Mouse (Mus musculus) common myeloid progenitor, adult 5-6 weeks (primary cell): ENCODE data around the gene Tpgs1. TPM values are rescaled to one million over a fixed set of nuclear protein-coding genes. Genes with fewer than 3 reads are reported as not detected.

Experiments
- ATAC-seq: replicated peaks from 2 replicates; pipeline ENCODE4 v1.8.0; 2016; ENCODE audit warnings: low read depth, mild to moderate bottlenecking, moderate TSS enrichment, inconsistent platforms; ENCODE audit not compliant: poor library complexity, severe bottlenecking
- total RNA-seq: library from RNA; stranded (forward); fragments of 200-1000, 187-1606 nt; gene quantifications from 2 replicates; pipeline ENCODE4 v1.2.3, GENCODE M21; 2017

Tpgs1 gene
- total RNA-seq, 1 experiment from 2014 or later: 5.3 TPM

DNA sequence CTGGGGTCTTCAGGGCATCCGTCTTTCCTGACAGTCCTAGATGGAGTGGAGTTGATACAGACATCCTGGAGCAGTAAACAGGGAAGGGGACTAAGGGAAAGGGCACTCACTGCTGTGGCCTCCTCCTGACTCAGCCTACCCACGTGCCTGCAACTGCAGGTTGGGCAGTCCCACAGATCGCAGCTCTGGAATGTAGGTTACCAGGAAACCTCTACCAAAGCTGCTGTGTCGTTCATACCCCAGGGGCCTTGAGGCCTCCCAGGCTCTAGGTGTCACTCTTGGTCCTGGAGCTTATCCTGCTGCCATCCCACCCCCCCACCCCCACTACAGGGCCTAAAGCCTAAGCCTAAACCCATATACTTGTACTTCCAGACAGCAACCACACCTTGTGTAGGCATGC lies 38.6 kb downstream of the Tpgs1 start:
- no peak for ATAC-seq

- ATAC-seq: no peak
These were observed 39.5 kb downstream of the Tpgs1 start for GRCm38 (mm10) chr10:79708668-79709067.

DNA sequence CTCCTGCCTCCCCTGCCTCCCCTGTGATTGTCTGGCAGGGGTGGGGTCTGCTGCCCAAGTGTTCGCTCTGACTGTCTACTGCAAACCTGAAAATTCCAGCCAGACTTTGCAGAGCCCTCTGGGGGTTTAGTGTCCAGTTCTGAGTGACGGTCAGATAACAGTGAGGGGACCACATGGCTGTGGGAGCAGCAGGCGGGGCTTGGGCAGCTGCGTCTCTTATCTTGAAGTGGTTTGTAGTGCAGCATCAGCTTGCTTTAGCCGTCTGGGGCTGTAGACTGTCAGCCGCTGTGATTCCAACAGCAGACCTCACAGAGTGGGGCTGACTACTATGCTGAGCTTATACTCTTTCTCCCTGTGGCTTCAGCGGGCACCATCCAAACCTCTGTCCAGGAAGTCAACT lies 40.1 kb downstream of the Tpgs1 start:
- ATAC-seq: no peak

GRCm38 (mm10) chr10:79712029-79712428 lies 42.9 kb downstream of the Tpgs1 start:
- ATAC-seq: no peak

DNA sequence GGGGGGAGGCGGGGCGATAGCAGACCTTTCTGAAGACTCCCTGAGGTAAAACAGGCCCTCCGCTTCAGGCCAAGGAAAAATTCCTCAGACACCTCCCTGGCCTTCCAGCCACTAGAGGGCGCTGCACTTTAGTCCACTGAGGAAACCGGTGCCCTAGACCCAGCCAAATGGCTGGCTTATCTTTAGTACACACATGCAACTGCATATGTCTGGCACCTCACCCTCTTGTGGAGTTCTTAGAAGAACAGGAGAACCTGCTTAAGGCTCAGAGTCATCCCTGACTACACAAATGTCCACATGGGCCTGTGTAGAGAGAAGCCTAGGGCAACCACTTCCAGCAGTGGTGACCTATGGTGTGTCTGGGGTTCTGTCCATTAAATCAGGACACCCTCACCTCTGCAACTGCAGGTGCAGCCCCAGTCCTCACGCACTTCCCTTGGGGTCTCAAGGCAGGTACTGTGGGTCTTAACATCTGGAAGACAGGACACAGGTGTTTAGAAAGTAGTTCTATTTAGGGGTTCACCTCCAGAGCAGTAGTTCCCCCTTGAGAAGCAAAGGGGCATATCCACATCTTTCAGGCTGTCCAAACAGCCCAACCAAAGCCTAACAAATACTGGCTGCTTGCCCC lies 43.4 kb downstream of the Tpgs1 start:
- peak; percentile 83 for ATAC-seq

GRCm38 (mm10) chr10:79713163-79713562 lies 44.0 kb downstream of the Tpgs1 start:
- no peak for ATAC-seq

DNA sequence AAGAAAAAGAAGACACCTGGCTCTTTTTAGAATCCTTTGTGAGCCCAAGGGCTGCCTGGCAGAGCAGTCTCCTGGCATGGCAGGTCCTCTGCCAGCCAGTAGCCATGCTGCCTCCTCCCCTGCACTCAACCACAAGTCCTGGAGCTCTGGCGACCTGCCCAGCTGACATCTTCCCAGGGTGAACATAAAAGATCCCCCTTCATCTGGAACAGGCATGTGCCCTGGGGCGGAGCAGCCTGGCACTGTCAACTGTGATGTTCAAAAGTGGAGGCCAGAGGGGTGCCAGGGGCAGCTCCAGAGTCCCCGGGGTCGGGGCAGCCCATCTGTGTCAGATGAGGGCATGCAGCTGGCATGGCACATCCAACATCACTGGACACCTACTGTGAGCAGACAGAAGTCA lies 45.8 kb downstream of the Tpgs1 start:
- ATAC-seq: no peak

DNA sequence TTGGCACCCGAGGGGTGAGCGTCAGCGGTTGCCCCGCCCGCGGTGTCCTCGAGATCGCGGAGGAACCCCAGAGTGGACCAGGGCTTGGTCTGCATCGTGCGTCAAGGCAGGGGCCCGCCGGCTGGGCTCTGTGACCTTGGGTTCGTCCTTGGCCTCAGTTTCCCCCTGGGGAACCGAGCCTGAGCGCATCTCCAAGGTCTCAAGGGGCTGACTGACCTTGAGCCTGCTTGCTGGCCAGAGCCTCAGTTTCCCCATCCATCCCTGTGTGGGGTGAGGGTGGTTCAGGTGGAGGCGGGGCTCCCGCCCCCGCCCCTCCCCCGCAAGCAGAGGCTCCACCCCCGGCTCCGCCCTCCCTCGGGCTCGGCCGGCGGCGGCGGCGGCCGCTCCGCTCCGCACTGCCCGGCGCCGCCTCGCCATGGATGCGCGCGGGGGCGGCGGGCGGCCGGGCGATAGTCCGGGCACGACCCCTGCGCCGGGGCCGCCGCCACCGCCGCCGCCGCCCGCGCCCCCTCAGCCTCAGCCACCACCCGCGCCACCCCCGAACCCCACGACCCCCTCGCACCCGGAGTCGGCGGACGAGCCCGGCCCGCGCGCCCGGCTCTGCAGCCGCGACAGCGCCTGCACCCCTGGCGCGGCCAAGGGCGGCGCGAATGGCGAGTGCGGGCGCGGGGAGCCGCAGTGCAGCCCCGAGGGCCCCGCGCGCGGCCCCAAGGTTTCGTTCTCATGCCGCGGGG lies 47.3 kb downstream of the Tpgs1 start, which contains the start of gene Hcn2:
Gene Hcn2, plus strand, starts transcription at position 381 of the 734 bp plus-strand sequence.
- ATAC-seq: no peak

- no peak for ATAC-seq
These were observed 47.8 kb downstream of the Tpgs1 start for GRCm38 (mm10) chr10:79716988-79717355.

DNA sequence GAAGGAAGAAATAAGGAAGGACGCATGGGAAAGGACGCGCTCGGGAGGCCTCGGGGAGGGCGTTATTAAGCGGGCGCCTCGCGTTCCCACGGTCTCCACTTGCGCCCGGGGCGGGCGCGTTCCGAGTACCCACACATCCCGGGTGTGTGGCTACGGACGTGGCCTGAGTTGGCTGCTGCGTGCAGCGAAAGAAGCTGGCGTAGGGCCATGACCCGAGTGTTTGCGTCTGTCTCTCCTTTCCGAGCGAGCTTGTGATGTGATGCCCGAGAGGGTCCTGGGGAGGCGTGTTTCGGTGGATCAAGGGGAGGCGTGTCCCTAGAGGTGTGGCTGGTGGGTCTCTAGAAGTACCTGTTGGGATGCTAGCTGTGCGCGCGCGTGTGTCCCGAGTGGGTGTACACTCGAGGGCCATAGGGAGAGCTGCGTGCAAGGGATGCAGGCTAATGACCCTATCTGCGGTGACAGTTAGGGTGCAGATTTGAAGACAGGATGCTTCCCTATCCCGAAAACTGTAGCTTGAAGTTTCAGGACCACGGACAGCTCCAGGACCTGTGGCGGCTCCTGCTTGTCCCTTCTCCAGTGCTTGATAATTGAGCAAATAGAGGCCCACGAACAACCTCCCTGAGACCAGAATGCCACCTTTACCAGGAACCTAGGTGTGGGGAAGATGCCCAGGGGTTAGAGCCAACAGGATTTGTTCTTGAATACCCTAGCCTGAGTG lies 48.6 kb downstream of the Tpgs1 start:
- peak; percentile 70 for ATAC-seq

GRCm38 (mm10) chr10:79721089-79721488 lies 51.9 kb downstream of the Tpgs1 start:
- no peak for ATAC-seq

GRCm38 (mm10) chr10:79723047-79723446 lies 53.9 kb downstream of the Tpgs1 start:
- no peak for ATAC-seq

- ATAC-seq: no peak
These were observed 54.5 kb downstream of the Tpgs1 start for GRCm38 (mm10) chr10:79723692-79724091.

Other genes starting within 250 kb of the Tpgs1 start
- gene Vmn2r83, start 200.6 kb upstream of the Tpgs1 start, total RNA-seq: not detected in 2 replicates
- 4.1 and 4.7 TPM in 2 replicates for gene Plpp2, start 135.6 kb upstream of the Tpgs1 start, total RNA-seq
- 13.6 and 18.3 TPM in 2 replicates for gene Mier2, start 114.2 kb upstream of the Tpgs1 start, total RNA-seq
- gene Theg, start 82.0 kb upstream of the Tpgs1 start, total RNA-seq: not detected in 2 replicates
- gene C2cd4c, start 55.3 kb upstream of the Tpgs1 start, total RNA-seq: not detected in 2 replicates
- gene Shc2, start 31.5 kb upstream of the Tpgs1 start, total RNA-seq: not detected in 2 replicates
- gene Odf3l2, start 23.6 kb upstream of the Tpgs1 start, total RNA-seq: not detected in 2 replicates
- gene Madcam1, start 4.8 kb upstream of the Tpgs1 start, total RNA-seq: not detected in 2 replicates
- 109 and 113 TPM in 2 replicates for gene Cdc34, start 12.8 kb downstream of the Tpgs1 start, total RNA-seq
- 0.96 and 1.6 TPM in 2 replicates for gene Gzmm, start 19.7 kb downstream of the Tpgs1 start, total RNA-seq
- gene Bsg, start 35.1 kb downstream of the Tpgs1 start, total RNA-seq: 283 and 298 TPM in 2 replicates
- not detected in 2 replicates for gene Hcn2, start 47.3 kb downstream of the Tpgs1 start, total RNA-seq
- gene Polrmt, start 77.2 kb downstream of the Tpgs1 start, total RNA-seq: 10.3 and 16.1 TPM in 2 replicates
- gene Fgf22, start 85.7 kb downstream of the Tpgs1 start, total RNA-seq: not detected in 2 replicates
- gene Rnf126, start 97.6 kb downstream of the Tpgs1 start, total RNA-seq: 12.9 and 21.0 TPM in 2 replicates
- 0.19 and 0.50 TPM in 2 replicates for gene Fstl3, start 107.9 kb downstream of the Tpgs1 start, total RNA-seq
- gene Prss57, start 121.6 kb downstream of the Tpgs1 start, total RNA-seq: 9.4 and 16.3 TPM in 2 replicates
- gene Palm, start 124.2 kb downstream of the Tpgs1 start, total RNA-seq: 21.8 and 24.8 TPM in 2 replicates
- not detected in 2 replicates for gene Misp, start 151.6 kb downstream of the Tpgs1 start, total RNA-seq
- 210 and 221 TPM in 2 replicates for gene Ptbp1, start 185.1 kb downstream of the Tpgs1 start, total RNA-seq
- gene Prtn3, start 205.1 kb downstream of the Tpgs1 start, total RNA-seq: 131 and 159 TPM in 2 replicates
- 40.8 and 46.6 TPM in 2 replicates for gene Plppr3, start 205.3 kb downstream of the Tpgs1 start, total RNA-seq
- gene Elane, start 216.9 kb downstream of the Tpgs1 start, total RNA-seq: 61.2 and 92.1 TPM in 2 replicates
- not detected in 2 replicates for gene Cfd, start 221.5 kb downstream of the Tpgs1 start, total RNA-seq
- gene Med16, start 239.6 kb downstream of the Tpgs1 start, total RNA-seq: 17.3 and 19.3 TPM in 2 replicates
- gene Gm26602, start 241.5 kb downstream of the Tpgs1 start, total RNA-seq: 7.0 and 11.2 TPM in 2 replicates
- 0.73 TPM in 1 of 2 replicates, not detected in the other for gene Kiss1r, start 247.6 kb downstream of the Tpgs1 start, total RNA-seq